Mouse (Mus musculus) neural tube, embryonic 12.5 days (tissue): ENCODE results near the gene Ndufc2. TPM values are rescaled to one million over a fixed set of nuclear protein-coding genes. Genes with fewer than 3 reads are reported as not detected.
"Not testable (repeated sequence)": the region's sequence is repeated elsewhere in the genome, so short reads cannot be mapped to it uniquely, and the experiment has no call there.

ENCODE experiments used
- ATAC-seq: fragments of 200-750 bp; cut with Nextera tagmentation; 2 replicates; pipeline ENCODE4 v1.8.0; 2017; ENCODE audit warnings: low read depth, mild to moderate bottlenecking, moderate TSS enrichment, moderate library complexity; ENCODE audit not compliant: low FRiP score
- H3K27ac ChIP-seq: fragments of 300-500 bp; sonication (generic); 2 replicates; pipeline ENCODE4 v1.5.1; 2016
- H3K27me3 ChIP-seq: fragments of 300-500 bp; sonication (generic); replicated peaks from 2 replicates; pipeline ENCODE4 v1.6.1; 2016; ENCODE audit warnings: mild to moderate bottlenecking
- H3K36me3 ChIP-seq: fragments of 300-500 bp; sonication (generic); 2 replicates; pipeline ENCODE4 v1.6.1; 2016; ENCODE audit warnings: mild to moderate bottlenecking
- H3K4me1 ChIP-seq: fragments of 300-500 bp; sonication (generic); 2 replicates; pipeline ENCODE4 v1.6.1; 2016
- H3K4me2 ChIP-seq: fragments of 300-500 bp; sonication (generic); replicated peaks from 2 replicates; pipeline ENCODE4 v1.6.1; 2016; ENCODE audit warnings: mild to moderate bottlenecking
- H3K4me3 ChIP-seq: fragments of 300-500 bp; sonication (generic); 2 replicates; pipeline ENCODE4 v1.5.1; 2016
- H3K9ac ChIP-seq: fragments of 300-500 bp; sonication (generic); 2 replicates; pipeline ENCODE4 v1.6.1; 2016; ENCODE audit warnings: mild to moderate bottlenecking
- H3K9me3 ChIP-seq: fragments of 300-500 bp; sonication (generic); 2 replicates; pipeline ENCODE4 v1.6.1; 2016; ENCODE audit warnings: mild to moderate bottlenecking
- WGBS: fragments of 180-500 bp; shearing (Covaris S2); methylation state at CpG from one replicate; pipeline ENCODE4 v1.1.7; 2016; 5-methylcytosine and 5-hydroxymethylcytosine counted together
- polyA plus RNA-seq: library from polyadenylated mRNA; unstranded; fragments of >200 nt; fragmentation: Nextera tagmentation; extraction: Ambion mirVana; gene quantifications from 2 replicates; pipeline ENCODE4 v1.2.1, GENCODE M21; 2016

Ndufc2 gene
- polyA plus RNA-seq, 1 experiment from 2014 or later = 400 TPM

DNA sequence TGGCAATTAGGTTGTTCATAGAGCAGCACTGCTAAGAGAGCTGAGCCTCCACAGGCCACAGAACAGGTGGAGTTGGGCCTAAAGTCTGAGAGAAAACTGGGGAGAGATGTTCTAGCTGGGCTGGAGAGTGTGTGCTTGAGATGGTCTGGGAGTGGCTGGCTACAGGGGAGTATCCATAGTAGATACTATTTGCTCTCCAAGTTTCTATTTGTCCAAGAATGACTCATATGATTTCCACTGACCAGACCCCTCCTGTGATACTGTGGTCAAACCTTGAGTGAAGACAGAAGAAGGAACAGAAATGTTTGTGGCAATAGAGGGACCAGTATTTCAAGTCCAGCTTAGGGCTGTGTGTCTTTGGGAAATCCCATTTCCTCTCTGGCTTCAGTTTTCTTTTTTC, 39.2 kb downstream of the Ndufc2 start:
- Histone ChIP-seq H3K9ac (no peak overlapping the region), H3K36me3 (no peaks in the 10 kb centered on the region), H3K4me1 (no peaks in the 10 kb centered on the region), H3K9me3 (no peaks in the 10 kb centered on the region), H3K4me2 (no peak overlapping the region), H3K27me3 (no peaks in the 10 kb centered on the region), H3K27ac (no peak overlapping the region), H3K4me3 (no peak overlapping the region)
- ATAC-seq = no peak

GRCm38 (mm10) chr7:97446171-97446925, 46.5 kb downstream of the Ndufc2 start:
- Histone ChIP-seq H3K36me3 (no peaks in the 10 kb centered on the region), H3K4me3 (no peak overlapping the region), H3K4me2 (no peak overlapping the region), H3K27me3 (no peaks in the 10 kb centered on the region), H3K27ac (peak overlapping the region; percentile 65), H3K9me3 (no peaks in the 10 kb centered on the region), H3K9ac (no peak overlapping the region), H3K4me1 (peaks cover 6% of the 10 kb centered on the region; the same call in 1 of the 2 replicates)
- WGBS = 25% methylated on average over 6 of the region's 6 CpGs
- peak; percentile 96 for ATAC-seq

- H3K9ac ChIP-seq = no peak overlapping the region
- peak; percentile 85 for ATAC-seq
- H3K4me1 ChIP-seq = peaks cover 6% of the 10 kb centered on the region; the same call in 1 of the 2 replicates
- WGBS = 55% methylated on average over 6 of the region's 6 CpGs
- H3K4me3 ChIP-seq = no peak overlapping the region
- H3K4me2 ChIP-seq = no peak overlapping the region
- H3K9me3 ChIP-seq = no peaks in the 10 kb centered on the region
- peak overlapping the region; percentile 65 for H3K27ac ChIP-seq
- H3K36me3 ChIP-seq = no peaks in the 10 kb centered on the region
- H3K27me3 ChIP-seq = no peaks in the 10 kb centered on the region
These were observed 47.3 kb downstream of the Ndufc2 start for GRCm38 (mm10) chr7:97447050-97447531.

DNA sequence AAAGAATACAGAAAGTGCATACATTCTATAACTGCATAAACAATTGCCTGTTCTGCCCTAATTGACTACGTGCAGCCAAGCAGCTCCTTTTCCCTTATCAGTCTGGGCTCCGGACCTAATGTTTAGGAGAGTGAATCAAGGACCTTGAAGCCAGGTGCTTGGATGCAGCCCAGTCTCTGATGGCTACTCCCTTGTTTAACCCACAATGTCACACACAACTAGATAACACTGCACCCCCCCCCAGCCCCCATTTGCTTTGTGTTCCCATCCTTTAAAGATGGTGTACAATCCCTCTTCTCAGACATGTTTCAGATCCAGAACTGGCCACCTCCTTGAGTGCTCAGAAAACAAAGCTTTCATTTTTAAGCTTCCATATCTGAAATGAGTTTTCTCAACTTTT, 51.2 kb downstream of the Ndufc2 start, which contains the start of gene Kctd14:
Kctd14 (plus strand) TSS at position 301 of the 400 bp plus-strand sequence.
- peaks cover 14% of the 10 kb centered on the region for H3K4me1 ChIP-seq
- not testable (repeated sequence) for H3K4me3 ChIP-seq, H3K4me2 ChIP-seq, H3K9me3 ChIP-seq, H3K9ac ChIP-seq, H3K27me3 ChIP-seq, H3K36me3 ChIP-seq, ATAC-seq, H3K27ac ChIP-seq
- 84% methylated on average over 2 of the region's 2 CpGs for WGBS

- no peak overlapping the region for H3K4me2 ChIP-seq
- no peak overlapping the region for H3K9ac ChIP-seq
- H3K27ac ChIP-seq = no peak overlapping the region
- peaks cover 8% of the 10 kb centered on the region for H3K4me1 ChIP-seq
- no peak overlapping the region for H3K4me3 ChIP-seq
- H3K36me3 ChIP-seq = no peaks in the 10 kb centered on the region
- H3K27me3 ChIP-seq = 0 out of 2 replicates have a peak, but pooled peaks cover 3% of the 10 kb centered on the region
- H3K9me3 ChIP-seq = no peaks in the 10 kb centered on the region
- ATAC-seq = no peak
- WGBS = 83% methylated on average over 6 of the region's 6 CpGs
These were observed 52.4 kb downstream of the Ndufc2 start for GRCm38 (mm10) chr7:97452196-97452595.

- H3K36me3 ChIP-seq = no peaks in the 10 kb centered on the region
- WGBS = 8% methylated on average over 27 of the region's 27 CpGs
- ATAC-seq = peak; percentile 41; the same call in 1 of the 2 replicates
These were observed 53.5 kb downstream of the Ndufc2 start for GRCm38 (mm10) chr7:97453141-97453921.

GRCm38 (mm10) chr7:97454795-97455194, 55.0 kb downstream of the Ndufc2 start:
- 91% methylated on average over 10 of the region's 10 CpGs for whole genome bisulfite sequencing
- 0 out of 2 replicates have a peak, but pooled peaks cover 3% of the 10 kb centered on the region for H3K27me3 ChIP-seq
- no peak overlapping the region for H3K27ac ChIP-seq
- H3K9ac ChIP-seq = no peak overlapping the region
- peaks cover 8% of the 10 kb centered on the region for H3K4me1 ChIP-seq
- no peaks in the 10 kb centered on the region for H3K9me3 ChIP-seq
- H3K4me3 ChIP-seq = no peak overlapping the region
- no peak overlapping the region for H3K4me2 ChIP-seq
- ATAC-seq = no peak
- no peaks in the 10 kb centered on the region for H3K36me3 ChIP-seq

More at GRCm38 (mm10) chr7:97453141-97453921, 53.5 kb downstream of the Ndufc2 start:
- peak overlapping the region; percentile 31 for H3K4me3 ChIP-seq
- peaks cover 8% of the 10 kb centered on the region for H3K4me1 ChIP-seq
- peak overlapping the region; percentile 52 for H3K9ac ChIP-seq
- H3K27me3 ChIP-seq = 0 out of 2 replicates have a peak, but pooled peaks cover 3% of the 10 kb centered on the region
- H3K27ac ChIP-seq = no peak overlapping the region
- peak overlapping the region; percentile 66 for H3K4me2 ChIP-seq
- H3K9me3 ChIP-seq = no peaks in the 10 kb centered on the region

GRCm38 (mm10) chr7:97455577-97455976, 55.8 kb downstream of the Ndufc2 start:
- Histone ChIP-seq H3K4me1 (peaks cover 8% of the 10 kb centered on the region), H3K9me3 (no peaks in the 10 kb centered on the region), H3K27ac (no peak overlapping the region), H3K36me3 (no peaks in the 10 kb centered on the region), H3K4me2 (no peak overlapping the region), H3K27me3 (0 out of 2 replicates have a peak, but pooled peaks cover 3% of the 10 kb centered on the region), H3K9ac (no peak overlapping the region), H3K4me3 (no peak overlapping the region)
- ATAC-seq = no peak
- WGBS = 70% methylated on average over 3 of the region's 3 CpGs

Other genes starting within 250 kb of the Ndufc2 start
- 4.4 and 4.9 TPM in 2 replicates for gene Usp35, start 68.0 kb upstream of the Ndufc2 start, polyA plus RNA-seq
- gene Kctd21, start 67.7 kb upstream of the Ndufc2 start, polyA plus RNA-seq = 6.8 and 7.0 TPM in 2 replicates
- gene Alg8, start 28.4 kb upstream of the Ndufc2 start, polyA plus RNA-seq = 25.1 and 27.1 TPM in 2 replicates
- 0.48 and 0.68 TPM in 2 replicates for gene Thrsp, start 17.7 kb downstream of the Ndufc2 start, polyA plus RNA-seq
- gene Kctd14, start 51.3 kb downstream of the Ndufc2 start, polyA plus RNA-seq = 2.0 TPM in 2 replicates
- 56.9 and 57.6 TPM in 2 replicates for gene Ints4, start 81.0 kb downstream of the Ndufc2 start, polyA plus RNA-seq
- 36.5 and 39.8 TPM in 2 replicates for gene Aamdc, start 179.5 kb downstream of the Ndufc2 start, polyA plus RNA-seq
- gene Rsf1, start 179.9 kb downstream of the Ndufc2 start, polyA plus RNA-seq = 27.9 and 29.2 TPM in 2 replicates